Mouse (Mus musculus): Measurements from ENCODE around the gene Ciao2b. TPM values are rescaled to one million over a fixed set of nuclear protein-coding genes. Genes with fewer than 3 reads are reported as not detected.

Gene Ciao2b
- polyA plus RNA-seq, 1 experiment = 119 TPM

- no peaks in the 10 kb centered on the region for H3K9me3 ChIP-seq
- H3K4me1 ChIP-seq = peaks cover 55% of the 10 kb centered on the region
- TF ChIP-seq GATA1 (IDR thresholded peaks at IDR 0.05; ENCODE audit: borderline replicate concordance, low read length) (no peak), FLI1 (IDR thresholded peaks at IDR 0.05; ENCODE audit: low read length) (no peak)
- H3K36me3 ChIP-seq (replicated peaks; ENCODE audit: low read length) = peaks cover 44% of the 10 kb centered on the region
- peaks cover 6% of the 10 kb centered on the region for H3K27me3 ChIP-seq (replicated peaks)
- H3K4me3 ChIP-seq (replicated peaks) = no peak overlapping the region
Observed at GRCm38 (mm10) chr8:104633156-104633744, 8.5 kb downstream of the Ciao2b start.

GRCm38 (mm10) chr8:104632486-104632885, 9.3 kb downstream of the Ciao2b start:
- Histone ChIP-seq H3K36me3 (replicated peaks; ENCODE audit: low read length) (peaks cover 40% of the 10 kb centered on the region), H3K9me3 (no peaks in the 10 kb centered on the region), H3K4me3 (replicated peaks) (no peak overlapping the region), H3K4me1 (peaks cover 60% of the 10 kb centered on the region), H3K27me3 (replicated peaks) (peaks cover 6% of the 10 kb centered on the region)
- TF ChIP-seq GATA1 (IDR thresholded peaks at IDR 0.05; ENCODE audit: borderline replicate concordance, low read length) (no peak), FLI1 (IDR thresholded peaks at IDR 0.05; ENCODE audit: low read length) (no peak)

GRCm38 (mm10) chr8:104631975-104632374, 9.8 kb downstream of the Ciao2b start:
- Histone ChIP-seq H3K27me3 (replicated peaks) (peaks cover 6% of the 10 kb centered on the region), H3K4me1 (peaks cover 61% of the 10 kb centered on the region), H3K4me3 (replicated peaks) (no peak overlapping the region), H3K36me3 (replicated peaks; ENCODE audit: low read length) (peaks cover 35% of the 10 kb centered on the region), H3K9me3 (no peaks in the 10 kb centered on the region)
- no peak for TF ChIP-seq FLI1 (IDR thresholded peaks at IDR 0.05; ENCODE audit: low read length)
- no peak for TF ChIP-seq GATA1 (IDR thresholded peaks at IDR 0.05; ENCODE audit: borderline replicate concordance, low read length)

- peak within 1 kb of the TSS; percentile 88 for H3K4me3 ChIP-seq (replicated peaks)
- peaks cover 61% of the 10 kb centered on the region for H3K4me1 ChIP-seq
- peaks cover 6% of the 10 kb centered on the region for H3K27me3 ChIP-seq (replicated peaks)
- TF ChIP-seq FLI1 (IDR thresholded peaks at IDR 0.05; ENCODE audit: low read length) (no peak), GATA1 (IDR thresholded peaks at IDR 0.05; ENCODE audit: borderline replicate concordance, low read length) (no peak)
- no peaks in the 10 kb centered on the region for H3K9me3 ChIP-seq
- peaks cover 27% of the 10 kb centered on the region for H3K36me3 ChIP-seq (replicated peaks; ENCODE audit: low read length)
Observed at GRCm38 (mm10) chr8:104630981-104631663, 10.6 kb downstream of the Ciao2b start, which contains the start of gene Rrad. Gene Rrad (minus strand): TSS chr8:104631327.

- no peak for TF ChIP-seq FLI1 (IDR thresholded peaks at IDR 0.05; ENCODE audit: low read length)
- no peak for TF ChIP-seq GATA1 (IDR thresholded peaks at IDR 0.05; ENCODE audit: borderline replicate concordance, low read length)
- H3K4me1 ChIP-seq = peaks cover 67% of the 10 kb centered on the region
- peaks cover 21% of the 10 kb centered on the region for H3K36me3 ChIP-seq (replicated peaks; ENCODE audit: low read length)
- H3K4me3 ChIP-seq (replicated peaks) = peak overlapping the region; percentile 88
- H3K9me3 ChIP-seq = no peaks in the 10 kb centered on the region
- H3K27me3 ChIP-seq (replicated peaks) = peaks cover 6% of the 10 kb centered on the region
Observed at GRCm38 (mm10) chr8:104630574-104630973, 11.2 kb downstream of the Ciao2b start.

DNA sequence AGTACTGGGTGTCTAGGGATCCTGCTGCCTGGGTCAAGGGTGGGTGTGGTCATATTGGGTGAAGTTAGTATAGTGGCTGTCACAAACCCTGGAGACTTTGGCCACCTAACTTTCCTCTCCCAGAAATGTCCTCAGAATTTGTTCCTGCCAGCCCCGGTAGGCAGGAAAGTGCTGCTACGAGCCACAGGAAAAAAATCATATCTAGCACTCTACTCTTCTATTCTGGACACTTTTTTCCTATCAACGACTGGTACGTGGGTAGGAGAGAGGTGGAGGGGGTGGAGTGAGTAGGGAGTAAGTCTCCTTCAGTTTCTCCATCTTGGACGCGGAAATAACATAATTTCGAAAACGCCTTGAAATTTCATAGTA, 11.7 kb downstream of the Ciao2b start:
- H3K9me3 ChIP-seq = no peaks in the 10 kb centered on the region
- peaks cover 6% of the 10 kb centered on the region for H3K27me3 ChIP-seq (replicated peaks)
- peaks cover 68% of the 10 kb centered on the region for H3K4me1 ChIP-seq
- TF ChIP-seq FLI1 (IDR thresholded peaks at IDR 0.05; ENCODE audit: low read length) (no peak), GATA1 (IDR thresholded peaks at IDR 0.05; ENCODE audit: borderline replicate concordance, low read length) (no peak)
- no peak overlapping the region for H3K4me3 ChIP-seq (replicated peaks)
- peaks cover 16% of the 10 kb centered on the region for H3K36me3 ChIP-seq (replicated peaks; ENCODE audit: low read length)

- no peak for TF ChIP-seq GATA1 (IDR thresholded peaks at IDR 0.05; ENCODE audit: borderline replicate concordance, low read length)
- TF ChIP-seq FLI1 (IDR thresholded peaks at IDR 0.05; ENCODE audit: low read length) = no peak
- Histone ChIP-seq H3K36me3 (replicated peaks; ENCODE audit: low read length) (peaks cover 11% of the 10 kb centered on the region), H3K9me3 (no peaks in the 10 kb centered on the region), H3K4me1 (peaks cover 70% of the 10 kb centered on the region), H3K4me3 (replicated peaks) (peak overlapping the region; percentile 1), H3K27me3 (replicated peaks) (peaks cover 9% of the 10 kb centered on the region)
Observed at GRCm38 (mm10) chr8:104629306-104630110, 12.3 kb downstream of the Ciao2b start.

- H3K4me1 ChIP-seq = peaks cover 68% of the 10 kb centered on the region
- peaks cover 6% of the 10 kb centered on the region for H3K36me3 ChIP-seq (replicated peaks; ENCODE audit: low read length)
- TF ChIP-seq FLI1 (IDR thresholded peaks at IDR 0.05; ENCODE audit: low read length) (no peak), GATA1 (IDR thresholded peaks at IDR 0.05; ENCODE audit: borderline replicate concordance, low read length) (no peak)
- no peak overlapping the region for H3K4me3 ChIP-seq (replicated peaks)
- H3K9me3 ChIP-seq = no peaks in the 10 kb centered on the region
- H3K27me3 ChIP-seq (replicated peaks) = peaks cover 14% of the 10 kb centered on the region
Observed at GRCm38 (mm10) chr8:104628402-104628801, 13.4 kb downstream of the Ciao2b start.

DNA sequence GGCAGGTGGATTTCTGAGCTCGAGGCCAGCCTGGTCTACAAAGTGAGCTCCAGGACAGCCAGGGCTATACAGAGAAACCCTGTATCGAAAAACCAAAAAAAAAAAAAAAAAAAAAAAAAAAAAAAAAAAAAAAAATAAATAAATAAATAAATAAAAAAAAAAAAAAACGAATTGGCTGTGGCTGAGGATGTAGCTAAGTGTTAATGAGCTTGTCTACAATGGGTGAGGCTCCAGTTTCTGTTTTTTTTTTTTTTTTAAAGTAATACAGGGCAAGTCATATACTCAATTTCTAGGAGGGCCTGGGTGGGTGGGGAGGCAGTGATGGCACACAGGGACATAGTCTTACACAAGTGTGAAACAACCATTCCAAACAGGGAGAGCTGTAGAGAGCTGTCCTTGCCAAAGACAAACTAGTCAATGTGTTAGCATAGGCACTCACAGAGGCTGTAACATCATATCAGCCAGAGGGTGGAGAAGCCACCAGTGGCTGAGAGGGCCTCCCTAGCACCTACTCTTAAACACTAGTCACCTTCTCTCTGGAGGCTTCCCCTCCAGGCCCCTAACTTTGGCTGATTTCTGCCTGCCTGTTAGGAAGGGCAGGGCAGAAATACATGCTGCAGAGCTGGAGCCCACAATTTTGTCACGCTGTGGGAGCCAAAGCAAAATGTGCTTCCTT, 14.6 kb downstream of the Ciao2b start:
- Histone ChIP-seq H3K4me3 (replicated peaks) (no peak overlapping the region), H3K9me3 (no peaks in the 10 kb centered on the region), H3K36me3 (replicated peaks; ENCODE audit: low read length) (peaks cover 6% of the 10 kb centered on the region), H3K27me3 (replicated peaks) (peaks cover 21% of the 10 kb centered on the region), H3K4me1 (peaks cover 59% of the 10 kb centered on the region)
- TF ChIP-seq GATA1 (IDR thresholded peaks at IDR 0.05; ENCODE audit: borderline replicate concordance, low read length) (no peak), FLI1 (IDR thresholded peaks at IDR 0.05; ENCODE audit: low read length) (no peak)

Measured in megakaryocyte, embryonic 14.5 days (primary cell).